Mouse (Mus musculus): ENCODE data around the gene Prss23. TPM values are rescaled to one million over a fixed set of nuclear protein-coding genes. Genes with fewer than 3 reads are reported as not detected.

The Prss23 gene
- polyA plus RNA-seq, 1 experiment from 2014 or later = 10.2 TPM

DNA sequence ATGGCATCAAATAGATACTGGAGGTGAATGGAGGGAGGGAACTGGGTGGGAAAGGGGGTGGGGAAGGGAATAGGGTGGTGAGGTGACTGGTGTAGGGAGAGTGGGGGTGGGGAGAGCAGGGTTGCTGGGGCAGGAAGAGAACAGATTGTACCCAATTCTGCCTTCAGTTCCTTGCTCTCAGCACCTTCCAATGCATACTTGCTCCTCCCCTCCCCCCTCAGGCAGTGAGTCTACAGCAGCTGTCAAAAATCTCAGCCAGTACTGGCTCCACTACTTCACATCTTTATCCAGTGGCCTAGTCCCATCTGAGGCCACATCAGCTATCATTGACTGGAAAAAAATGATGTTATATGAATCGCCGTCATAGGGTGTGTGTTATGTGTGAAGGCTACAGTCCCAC, 48.5 kb downstream of the Prss23 start:
- WGBS = 93% methylated on average over 2 of the region's 2 CpGs

DNA sequence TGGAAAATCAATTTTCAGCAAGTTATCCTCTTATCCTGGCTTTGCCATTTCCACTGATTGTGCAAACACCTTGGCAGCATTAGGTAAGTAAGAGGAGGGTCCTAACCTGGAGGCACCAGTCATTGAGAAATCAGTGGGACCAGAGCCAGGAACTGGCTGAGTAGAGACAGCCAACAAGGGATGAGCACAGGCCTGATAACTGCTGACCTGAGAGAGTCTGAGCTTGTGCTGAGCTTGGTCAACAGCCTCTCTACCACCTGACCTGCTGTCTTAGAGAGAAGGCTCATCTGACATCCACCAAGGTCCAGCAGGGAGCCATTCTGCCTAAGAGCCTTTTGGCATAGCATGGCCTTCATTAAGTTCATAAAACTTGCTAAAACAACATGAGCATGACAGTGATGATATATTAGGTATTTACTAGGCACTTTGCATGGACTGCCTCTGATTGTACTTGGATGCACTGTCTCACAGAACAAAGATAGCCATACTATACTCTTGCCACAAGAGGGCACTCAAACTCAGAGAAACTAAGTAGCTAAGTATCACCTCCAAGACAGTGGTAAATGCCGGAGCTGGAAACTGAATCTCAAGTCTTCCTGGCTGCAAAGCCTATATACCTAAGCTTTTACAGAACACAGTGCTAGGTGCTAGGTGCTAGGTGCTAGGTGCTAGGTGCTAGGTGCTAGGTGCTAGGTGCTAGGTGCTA, 49.5 kb downstream of the Prss23 start:
- Histone ChIP-seq H3K36me3 (ENCODE audit: control insufficient read depth, insufficient read depth, low read length) (no peaks in the 10 kb centered on the region), H3K27ac (ENCODE audit: low read length) (no peak overlapping the region), H3K4me3 (ENCODE audit: low read depth, low read length) (no peak overlapping the region), H3K9ac (ENCODE audit: low read depth, low read length) (no peak overlapping the region), H3K9me3 (replicated peaks; ENCODE audit: control insufficient read depth, low read length, poor library complexity, severe bottlenecking) (no peaks in the 10 kb centered on the region), H3K27me3 (ENCODE audit: control insufficient read depth, insufficient read depth, low read depth, low read length) (no peaks in the 10 kb centered on the region), H3K4me1 (ENCODE audit: control insufficient read depth, insufficient read depth, low read length) (no peaks in the 10 kb centered on the region), H3K4me2 (ENCODE audit: low read length) (no peak overlapping the region)
- 3% methylated on average over 1 of the region's 1 CpGs for WGBS
- peak; percentile 90 for ATAC-seq

More for the DNA sequence above, 48.5 kb downstream of the Prss23 start:
- H3K4me1 ChIP-seq (ENCODE audit: control insufficient read depth, insufficient read depth, low read length) = no peaks in the 10 kb centered on the region
- H3K27ac ChIP-seq (ENCODE audit: low read length) = no peak overlapping the region
- H3K27me3 ChIP-seq (ENCODE audit: control insufficient read depth, insufficient read depth, low read depth, low read length) = no peaks in the 10 kb centered on the region
- H3K4me2 ChIP-seq (ENCODE audit: low read length) = no peak overlapping the region
- no peak for ATAC-seq
- no peak overlapping the region for H3K9ac ChIP-seq (ENCODE audit: low read depth, low read length)
- no peaks in the 10 kb centered on the region for H3K36me3 ChIP-seq (ENCODE audit: control insufficient read depth, insufficient read depth, low read length)
- no peak overlapping the region for H3K4me3 ChIP-seq (ENCODE audit: low read depth, low read length)
- H3K9me3 ChIP-seq (replicated peaks; ENCODE audit: control insufficient read depth, low read length, poor library complexity, severe bottlenecking) = no peaks in the 10 kb centered on the region

DNA sequence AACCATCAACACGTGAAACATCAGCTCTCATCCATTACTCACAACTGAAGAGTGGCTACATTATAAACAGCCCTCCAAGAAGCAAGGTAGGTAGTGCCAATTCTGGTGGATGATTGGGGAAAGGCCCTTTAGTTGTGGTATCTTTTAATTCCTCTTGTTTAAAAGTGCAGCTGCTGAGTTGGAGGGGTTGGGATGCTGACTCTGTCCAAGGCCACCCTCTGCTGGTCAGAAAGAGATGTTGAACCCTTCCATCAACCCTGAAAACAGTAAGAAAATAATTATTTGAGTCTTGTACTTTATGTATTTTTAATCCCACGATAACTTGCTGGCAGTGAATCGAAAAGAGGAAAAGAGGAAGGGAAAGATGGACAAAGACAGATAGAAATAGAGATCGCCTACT, 53.5 kb downstream of the Prss23 start:
- Histone ChIP-seq H3K9ac (ENCODE audit: low read depth, low read length) (no peak overlapping the region), H3K36me3 (ENCODE audit: control insufficient read depth, insufficient read depth, low read length) (no peaks in the 10 kb centered on the region), H3K9me3 (replicated peaks; ENCODE audit: control insufficient read depth, low read length, poor library complexity, severe bottlenecking) (no peaks in the 10 kb centered on the region), H3K27me3 (ENCODE audit: control insufficient read depth, insufficient read depth, low read depth, low read length) (no peaks in the 10 kb centered on the region), H3K4me3 (ENCODE audit: low read depth, low read length) (no peak overlapping the region), H3K4me2 (ENCODE audit: low read length) (no peak overlapping the region), H3K4me1 (ENCODE audit: control insufficient read depth, insufficient read depth, low read length) (no peaks in the 10 kb centered on the region), H3K27ac (ENCODE audit: low read length) (no peak overlapping the region)
- 60% methylated on average over 4 of the region's 4 CpGs for WGBS
- no peak for ATAC-seq

DNA sequence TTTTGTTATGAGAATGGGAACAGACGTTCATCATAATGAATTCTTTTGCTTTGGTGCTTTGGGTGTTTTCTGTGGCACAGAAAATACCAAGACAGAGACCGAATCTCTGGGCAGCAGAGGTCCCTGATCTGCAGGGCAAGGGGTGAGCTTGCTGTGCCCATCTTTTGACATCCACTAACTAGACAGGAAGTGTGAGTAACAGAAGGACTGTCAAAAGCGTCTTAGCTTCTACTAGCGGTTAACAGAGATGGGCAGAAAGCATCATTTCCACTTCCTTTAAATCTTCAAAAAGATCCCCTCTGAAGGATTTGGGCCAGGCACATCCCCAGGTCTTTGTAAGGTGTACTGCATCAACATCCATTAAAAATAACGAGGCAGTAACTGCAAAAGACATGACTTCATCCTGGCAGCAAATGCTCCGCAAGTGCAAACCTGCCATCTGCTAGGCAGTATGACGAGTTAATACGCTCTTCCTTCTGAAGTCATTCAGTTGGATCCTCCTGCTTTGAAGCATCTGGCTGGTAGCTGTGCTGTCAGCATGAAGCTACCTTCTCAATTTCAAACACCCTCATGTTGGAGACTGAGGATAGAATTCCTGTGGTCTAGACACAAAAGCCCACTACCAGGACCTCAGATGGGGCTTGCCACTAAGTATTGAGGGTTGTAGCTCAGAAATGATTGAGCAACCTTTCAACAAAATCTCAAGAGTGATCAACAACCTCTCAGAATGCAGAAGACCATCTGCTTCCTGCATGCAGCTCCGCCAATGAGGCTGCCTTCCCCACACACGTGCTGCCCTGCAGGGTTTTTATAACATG, 63.0 kb downstream of the Prss23 start:
- ATAC-seq = peak; percentile 90
- Histone ChIP-seq H3K36me3 (ENCODE audit: control insufficient read depth, insufficient read depth, low read length) (no peaks in the 10 kb centered on the region), H3K4me1 (ENCODE audit: control insufficient read depth, insufficient read depth, low read length) (no peaks in the 10 kb centered on the region), H3K27me3 (ENCODE audit: control insufficient read depth, insufficient read depth, low read depth, low read length) (no peaks in the 10 kb centered on the region), H3K9ac (ENCODE audit: low read depth, low read length) (no peak overlapping the region), H3K27ac (ENCODE audit: low read length) (no peak overlapping the region), H3K4me2 (ENCODE audit: low read length) (no peak overlapping the region), H3K9me3 (replicated peaks; ENCODE audit: control insufficient read depth, low read length, poor library complexity, severe bottlenecking) (no peaks in the 10 kb centered on the region), H3K4me3 (ENCODE audit: low read depth, low read length) (no peak overlapping the region)
- 60% methylated on average over 10 of the region's 10 CpGs for WGBS

DNA sequence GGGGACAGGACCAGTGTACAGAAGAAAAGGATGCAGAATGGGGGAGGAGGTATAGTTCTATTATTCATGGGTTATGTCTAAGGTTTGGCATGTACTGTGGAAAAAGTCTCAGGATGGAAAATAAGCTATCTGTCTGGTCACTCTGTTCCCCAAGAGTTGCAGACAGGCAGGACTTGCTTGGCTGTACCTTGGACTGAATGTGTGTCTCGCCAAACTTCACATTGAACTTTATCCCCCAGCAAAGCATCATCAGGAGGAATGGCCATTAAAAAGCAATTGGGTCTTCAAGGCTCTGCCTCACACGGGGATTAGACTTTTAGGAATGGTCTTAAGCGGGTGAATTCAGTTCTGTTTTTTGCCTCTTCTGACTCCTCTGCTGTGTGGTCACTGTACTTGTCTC, 63.7 kb downstream of the Prss23 start:
- no peak for ATAC-seq
- H3K27me3 ChIP-seq (ENCODE audit: control insufficient read depth, insufficient read depth, low read depth, low read length) = no peaks in the 10 kb centered on the region
- WGBS = 77% methylated on average over 3 of the region's 3 CpGs

DNA sequence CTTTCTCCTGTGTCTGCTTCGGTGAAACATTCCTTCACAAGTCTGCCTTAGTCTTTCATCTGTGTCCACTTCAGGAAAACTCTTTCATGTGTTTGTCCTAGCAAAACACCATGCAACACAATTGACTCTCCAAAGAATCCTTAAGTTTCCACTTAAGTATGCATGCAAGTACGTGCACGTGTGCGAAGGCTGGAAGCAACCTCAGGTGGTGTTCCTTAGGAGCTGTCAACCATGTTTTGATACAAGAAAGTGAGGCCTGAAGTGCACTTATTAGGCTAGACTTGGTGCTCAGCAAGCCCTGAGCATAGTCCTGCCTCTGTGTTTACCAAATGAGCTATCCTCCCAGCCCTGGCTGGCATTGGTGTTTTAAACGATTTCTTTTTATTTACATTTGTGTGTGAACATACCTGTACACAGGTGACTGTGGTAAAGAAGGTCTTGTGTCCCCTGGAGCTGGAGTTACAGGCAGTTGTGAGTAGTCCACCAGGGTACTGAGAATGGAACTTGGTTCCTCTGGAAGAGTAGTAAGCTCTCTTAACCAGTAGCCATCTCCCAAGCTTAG, 64.3 kb downstream of the Prss23 start:
- H3K4me1 ChIP-seq (ENCODE audit: control insufficient read depth, insufficient read depth, low read length) = no peaks in the 10 kb centered on the region
- ATAC-seq = no peak
- H3K27ac ChIP-seq (ENCODE audit: low read length) = no peak overlapping the region
- no peak overlapping the region for H3K9ac ChIP-seq (ENCODE audit: low read depth, low read length)
- H3K36me3 ChIP-seq (ENCODE audit: control insufficient read depth, insufficient read depth, low read length) = no peaks in the 10 kb centered on the region
- H3K9me3 ChIP-seq (replicated peaks; ENCODE audit: control insufficient read depth, low read length, poor library complexity, severe bottlenecking) = no peaks in the 10 kb centered on the region
- no peak overlapping the region for H3K4me3 ChIP-seq (ENCODE audit: low read depth, low read length)
- 89% methylated on average over 5 of the region's 5 CpGs for WGBS
- no peaks in the 10 kb centered on the region for H3K27me3 ChIP-seq (ENCODE audit: control insufficient read depth, insufficient read depth, low read depth, low read length)
- no peak overlapping the region for H3K4me2 ChIP-seq (ENCODE audit: low read length)

More for the DNA sequence above, 63.7 kb downstream of the Prss23 start:
- H3K36me3 ChIP-seq (ENCODE audit: control insufficient read depth, insufficient read depth, low read length) = no peaks in the 10 kb centered on the region
- no peak overlapping the region for H3K27ac ChIP-seq (ENCODE audit: low read length)
- H3K4me1 ChIP-seq (ENCODE audit: control insufficient read depth, insufficient read depth, low read length) = no peaks in the 10 kb centered on the region
- no peak overlapping the region for H3K4me2 ChIP-seq (ENCODE audit: low read length)
- H3K9ac ChIP-seq (ENCODE audit: low read depth, low read length) = no peak overlapping the region
- H3K4me3 ChIP-seq (ENCODE audit: low read depth, low read length) = no peak overlapping the region
- H3K9me3 ChIP-seq (replicated peaks; ENCODE audit: control insufficient read depth, low read length, poor library complexity, severe bottlenecking) = no peaks in the 10 kb centered on the region

DNA sequence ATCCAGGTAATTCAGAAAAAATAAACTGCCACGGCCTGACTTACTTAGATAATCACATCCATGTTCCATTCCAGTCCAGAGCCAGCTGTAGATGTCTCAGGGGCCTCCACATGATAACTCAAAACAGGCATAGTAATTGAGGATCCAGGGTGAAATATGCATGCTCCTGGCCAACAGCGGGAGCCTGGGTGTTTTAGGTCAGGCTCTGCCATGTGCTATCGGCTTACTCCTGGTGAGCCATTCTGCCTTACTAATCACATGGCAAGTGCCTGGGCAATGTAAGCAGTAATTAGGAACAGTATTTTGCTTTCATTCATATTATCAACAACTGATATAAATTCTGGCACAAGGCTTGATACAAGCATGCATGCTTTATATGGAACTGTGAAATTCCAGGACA, 65.6 kb downstream of the Prss23 start:
- Histone ChIP-seq H3K9me3 (replicated peaks; ENCODE audit: control insufficient read depth, low read length, poor library complexity, severe bottlenecking) (no peaks in the 10 kb centered on the region), H3K27me3 (ENCODE audit: control insufficient read depth, insufficient read depth, low read depth, low read length) (no peaks in the 10 kb centered on the region), H3K4me3 (ENCODE audit: low read depth, low read length) (no peak overlapping the region), H3K36me3 (ENCODE audit: control insufficient read depth, insufficient read depth, low read length) (no peaks in the 10 kb centered on the region), H3K27ac (ENCODE audit: low read length) (no peak overlapping the region), H3K4me2 (ENCODE audit: low read length) (no peak overlapping the region), H3K4me1 (ENCODE audit: control insufficient read depth, insufficient read depth, low read length) (no peaks in the 10 kb centered on the region), H3K9ac (ENCODE audit: low read depth, low read length) (no peak overlapping the region)
- ATAC-seq = no peak
- WGBS = 57% methylated on average over 3 of the region's 3 CpGs

DNA sequence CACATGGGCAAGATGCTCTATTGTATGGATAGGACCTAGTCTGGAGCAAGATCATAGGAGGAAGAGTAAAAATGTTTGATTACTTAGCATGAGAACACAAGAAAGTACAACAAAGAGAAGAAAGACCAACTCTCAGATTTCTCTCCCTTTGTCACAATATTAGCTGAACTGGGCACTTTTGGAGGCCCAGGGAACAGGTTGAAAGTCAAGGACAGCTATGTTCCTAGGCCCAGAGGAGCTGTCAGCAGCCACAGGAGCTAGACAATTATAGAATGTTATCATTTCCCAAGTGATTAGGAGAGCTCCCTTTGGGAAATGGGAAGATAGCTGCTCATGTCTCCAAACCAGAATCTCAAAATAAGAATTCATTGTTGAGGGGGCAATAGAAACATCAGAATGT, 66.1 kb downstream of the Prss23 start:
- no peak overlapping the region for H3K4me2 ChIP-seq (ENCODE audit: low read length)
- H3K9ac ChIP-seq (ENCODE audit: low read depth, low read length) = no peak overlapping the region
- no peaks in the 10 kb centered on the region for H3K36me3 ChIP-seq (ENCODE audit: control insufficient read depth, insufficient read depth, low read length)
- no peaks in the 10 kb centered on the region for H3K4me1 ChIP-seq (ENCODE audit: control insufficient read depth, insufficient read depth, low read length)
- no peak overlapping the region for H3K27ac ChIP-seq (ENCODE audit: low read length)
- H3K9me3 ChIP-seq (replicated peaks; ENCODE audit: control insufficient read depth, low read length, poor library complexity, severe bottlenecking) = no peaks in the 10 kb centered on the region
- no peaks in the 10 kb centered on the region for H3K27me3 ChIP-seq (ENCODE audit: control insufficient read depth, insufficient read depth, low read depth, low read length)
- ATAC-seq = no peak
- H3K4me3 ChIP-seq (ENCODE audit: low read depth, low read length) = no peak overlapping the region

DNA sequence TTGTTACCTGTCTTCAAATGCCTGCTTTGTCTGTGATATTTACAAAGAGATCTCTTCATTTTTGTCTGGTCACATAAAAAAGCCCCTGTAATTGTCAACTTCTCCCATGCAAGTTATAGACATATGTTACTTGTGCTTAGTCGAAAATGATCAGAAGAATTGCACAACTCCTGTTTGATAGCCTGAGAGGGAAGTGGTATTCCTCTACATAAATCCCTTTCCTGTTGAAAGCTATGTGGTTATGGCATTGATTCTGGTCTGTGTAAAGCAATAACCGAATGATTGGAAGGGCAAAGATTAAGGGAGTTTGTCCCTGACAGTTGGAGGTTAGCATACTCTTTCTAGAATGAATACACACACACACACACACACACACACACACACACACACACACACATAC, 67.3 kb downstream of the Prss23 start:
- Histone ChIP-seq H3K27ac (ENCODE audit: low read length) (no peak overlapping the region), H3K4me2 (ENCODE audit: low read length) (no peak overlapping the region), H3K9ac (ENCODE audit: low read depth, low read length) (no peak overlapping the region), H3K4me3 (ENCODE audit: low read depth, low read length) (no peak overlapping the region), H3K36me3 (ENCODE audit: control insufficient read depth, insufficient read depth, low read length) (no peaks in the 10 kb centered on the region), H3K27me3 (ENCODE audit: control insufficient read depth, insufficient read depth, low read depth, low read length) (no peaks in the 10 kb centered on the region), H3K4me1 (ENCODE audit: control insufficient read depth, insufficient read depth, low read length) (no peaks in the 10 kb centered on the region), H3K9me3 (replicated peaks; ENCODE audit: control insufficient read depth, low read length, poor library complexity, severe bottlenecking) (no peaks in the 10 kb centered on the region)
- WGBS = 85% methylated on average over 2 of the region's 2 CpGs
- ATAC-seq = no peak

Data from midbrain, embryonic 16.5 days (tissue).